Mouse (Mus musculus) spleen, adult 2 months (tissue): ENCODE measurements around the gene Zbtb17.

ENCODE experiments used
- CTCF ChIP-seq: fragments of 200-500 bp; IDR thresholded peaks from 2 replicates; pipeline ENCODE4 v1.5.1; 2011; ENCODE audit warnings: mild to moderate bottlenecking, inconsistent platforms; ENCODE audit not compliant: insufficient read depth, insufficient read length, insufficient replicate concordance; ENCODE audit errors: extremely low read depth
- POLR2A ChIP-seq: fragments of 200-500 bp; IDR thresholded peaks from 2 replicates; pipeline ENCODE4 v1.6.1; 2011; ENCODE audit warnings: low read depth, low read length, inconsistent platforms

DNA sequence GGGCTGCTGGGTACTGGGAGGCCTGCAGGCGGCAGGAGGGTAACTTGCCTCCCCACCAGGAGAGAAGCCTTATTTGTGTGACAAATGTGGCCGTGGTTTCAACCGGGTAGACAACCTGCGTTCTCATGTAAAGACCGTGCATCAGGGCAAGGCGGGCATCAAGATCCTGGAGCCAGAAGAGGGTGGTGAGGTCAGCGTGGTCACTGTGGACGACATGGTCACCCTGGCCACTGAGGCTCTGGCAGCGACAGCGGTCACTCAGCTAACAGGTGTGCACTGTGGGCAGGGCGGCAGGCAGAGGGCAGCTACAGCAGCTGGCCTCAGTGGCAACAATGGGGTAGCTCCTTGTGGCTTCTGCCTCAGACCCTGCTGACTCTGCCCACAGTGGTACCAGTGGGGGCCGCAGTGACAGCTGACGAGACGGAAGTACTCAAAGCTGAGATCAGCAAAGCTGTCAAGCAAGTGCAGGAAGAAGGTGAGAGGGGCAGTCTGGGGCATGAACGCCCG, 21.9 kb downstream of the Zbtb17 start:
- no peak for TF ChIP-seq CTCF
- TF ChIP-seq POLR2A, result no peak
